Mouse (Mus musculus) megakaryocyte, embryonic 14.5 days (primary cell): ENCODE data around the gene Hs3st2.

Source experiments
- FLI1 ChIP-seq: IDR thresholded peaks from 2 replicates; pipeline ENCODE4 v1.6.1; 2012; ENCODE audit warnings: low read length, inconsistent platforms, mixed read lengths
- GATA1 ChIP-seq: IDR thresholded peaks from 3 replicates; pipeline ENCODE4 v1.6.1; 2012; ENCODE audit warnings: mixed read lengths, low read length, inconsistent platforms, borderline replicate concordance

DNA sequence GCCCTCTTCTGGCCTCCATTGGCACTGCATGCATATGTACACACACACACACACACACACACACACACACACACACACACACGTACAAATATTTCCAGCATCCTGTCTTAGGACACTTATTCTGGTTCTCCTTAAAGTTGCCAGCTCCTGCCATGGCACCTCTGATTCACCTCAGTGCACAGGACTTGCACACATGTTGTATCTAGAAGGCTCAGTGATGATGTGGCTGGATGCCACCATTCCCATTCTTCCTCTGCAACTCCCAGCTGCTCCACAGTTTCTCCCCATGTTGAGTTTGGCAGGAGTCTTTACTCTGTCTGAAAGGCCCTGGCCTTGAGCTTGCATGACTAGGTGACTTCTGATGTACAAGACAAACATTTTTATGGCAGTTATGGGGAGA lies 65.1 kb downstream of the Hs3st2 start:
- TF ChIP-seq GATA1 (no peak), FLI1 (no peak)
